Mouse (Mus musculus) liver, adult 2 months (tissue): ENCODE data around the gene Avp. TPM values are rescaled to one million over a fixed set of nuclear protein-coding genes. Genes with fewer than 3 reads are reported as not detected.

Source experiments
- DNase-seq: peaks from one replicate; pipeline ENCODE4 v3.0.0-alpha.2; 2011; ENCODE audit warnings: low read depth, low spot score; ENCODE audit errors: extremely low read depth
- H3K27ac ChIP-seq: fragments of 200-500 bp; replicated peaks from 2 replicates; pipeline ENCODE4 v1.5.1; 2012; ENCODE audit warnings: low read depth, mild to moderate bottlenecking, control low read depth, inconsistent platforms, low read length; ENCODE audit not compliant: insufficient read depth
- H3K27me3 ChIP-seq: fragments of 200-500 bp; 2 replicates; pipeline ENCODE4 v1.6.1; 2012; ENCODE audit warnings: mild to moderate bottlenecking, moderate library complexity, low read length, inconsistent platforms; ENCODE audit not compliant: control insufficient read depth, insufficient read depth
- H3K36me3 ChIP-seq: fragments of 200-500 bp; 2 replicates; pipeline ENCODE4 v1.6.1; 2012; ENCODE audit warnings: low read length, inconsistent platforms; ENCODE audit not compliant: control insufficient read depth, insufficient read depth
- H3K4me1 ChIP-seq: fragments of 200-500 bp; 2 replicates; pipeline ENCODE4 v1.6.1; 2011; ENCODE audit warnings: low read length; ENCODE audit not compliant: control insufficient read depth, insufficient read depth
- H3K4me3 ChIP-seq: fragments of 200-500 bp; 2 replicates; pipeline ENCODE4 v1.5.1; 2011; ENCODE audit warnings: low read depth, mild to moderate bottlenecking, control low read depth, low read length, moderate library complexity; ENCODE audit not compliant: insufficient read depth
- H3K79me2 ChIP-seq: fragments of 200-500 bp; 2 replicates; pipeline ENCODE4 v1.6.1; 2012; ENCODE audit warnings: inconsistent platforms, mild to moderate bottlenecking, low read length, moderate library complexity; ENCODE audit not compliant: control insufficient read depth, insufficient read depth
- H3K9ac ChIP-seq: fragments of 200-500 bp; 2 replicates; pipeline ENCODE4 v1.6.1; 2012; ENCODE audit warnings: low read depth, mild to moderate bottlenecking, control low read depth, inconsistent platforms, low read length
- CTCF ChIP-seq: fragments of 200-500 bp; IDR thresholded peaks from 2 replicates; pipeline ENCODE4 v1.5.1; 2011; ENCODE audit warnings: low read depth, low read length, control low read depth
- POLR2A ChIP-seq: fragments of 200-500 bp; IDR thresholded peaks from 2 replicates; pipeline ENCODE4 v1.6.1; 2011; ENCODE audit warnings: low read length, control low read depth; ENCODE audit not compliant: insufficient read depth; ENCODE audit errors: extremely low read depth
- WGBS: fragments of 180-500 bp; shearing (Covaris S2); methylation state at CpG from one replicate; pipeline ENCODE4 v1.1.7; 2018; 5-methylcytosine and 5-hydroxymethylcytosine counted together
- polyA plus RNA-seq: library from polyadenylated mRNA; depleted of rRNA; stranded (reverse); fragments of >200 nt; gene quantifications from 2 replicates; pipeline ENCODE4 v1.2.3, GENCODE M21; 2012; rRNA removed
- total RNA-seq: library from RNA; depleted of rRNA; stranded (reverse); fragments of >200 nt; gene quantifications from 2 replicates; pipeline ENCODE4 v1.2.3, GENCODE M21; 2014; rRNA removed

Avp gene
- total and polyA plus RNA-seq, 2 experiments, result not detected

DNA sequence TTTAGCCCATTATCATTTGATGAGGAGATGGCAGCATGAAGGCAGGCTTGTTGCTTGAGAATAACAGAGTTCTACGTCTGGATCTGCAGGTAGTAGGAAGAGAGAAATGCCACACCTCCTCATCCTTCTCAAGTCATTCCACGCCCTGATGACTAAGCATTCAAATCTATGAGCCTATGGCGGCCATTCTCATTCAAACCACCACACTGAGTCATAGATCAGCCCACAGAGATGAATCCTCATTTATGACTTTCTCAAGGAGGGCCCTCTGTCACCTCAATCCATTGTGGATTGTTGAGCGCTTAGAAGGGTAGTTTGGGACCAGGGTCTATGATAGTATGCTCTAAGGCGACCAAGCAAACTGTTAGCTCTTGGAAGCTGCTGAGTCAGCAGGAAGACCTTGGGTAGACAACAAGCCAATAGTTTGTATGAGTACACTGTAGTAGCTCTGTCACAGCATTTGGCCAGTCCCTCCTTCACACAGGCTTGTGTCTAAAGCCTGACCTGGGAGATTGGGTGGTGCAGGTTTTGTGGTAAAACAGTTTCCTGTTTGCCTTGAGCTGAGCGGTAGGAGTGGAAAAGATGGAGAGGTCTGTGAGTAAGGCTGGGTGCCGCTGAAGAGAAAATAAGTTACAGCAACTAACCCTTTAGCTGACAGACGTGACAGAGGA lies 43.3 kb downstream of the Avp start:
- no peaks in the 10 kb centered on the region for H3K79me2 ChIP-seq
- H3K36me3 ChIP-seq, result peaks cover 40% of the 10 kb centered on the region
- no peaks in the 10 kb centered on the region for H3K27me3 ChIP-seq
- TF ChIP-seq CTCF, result no peak
- no peak for TF ChIP-seq POLR2A
- H3K4me1 ChIP-seq, result no peaks in the 10 kb centered on the region
- WGBS, result 95% methylated on average over 8 of the region's 8 CpGs
- no peak overlapping the region for H3K27ac ChIP-seq
- no peak overlapping the region for H3K4me3 ChIP-seq
- DNase-seq, result no peak
- no peak overlapping the region for H3K9ac ChIP-seq

DNA sequence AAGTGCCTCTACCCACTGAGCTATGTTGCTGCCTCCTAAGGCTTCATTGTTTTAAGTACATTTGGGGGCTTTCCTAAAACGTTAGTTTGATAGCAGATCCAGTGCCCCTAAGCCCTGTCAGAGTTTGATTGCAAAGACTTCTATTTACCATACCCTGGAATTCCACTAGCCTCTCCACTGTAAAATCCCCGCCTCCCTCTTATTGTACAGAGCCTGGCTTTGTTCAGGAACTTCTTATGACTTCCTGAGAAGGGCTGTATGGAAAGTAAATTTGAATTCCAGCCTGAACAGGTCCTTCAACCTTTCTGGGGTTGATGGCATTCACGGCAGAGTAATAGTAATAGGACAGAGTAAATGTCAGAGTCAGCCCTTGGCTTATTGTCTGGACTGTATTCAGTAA lies 45.5 kb downstream of the Avp start:
- H3K27ac ChIP-seq, result no peak overlapping the region
- no peak overlapping the region for H3K9ac ChIP-seq
- H3K79me2 ChIP-seq, result no peaks in the 10 kb centered on the region
- peaks cover 37% of the 10 kb centered on the region for H3K36me3 ChIP-seq
- no peak for TF ChIP-seq POLR2A
- no peak for TF ChIP-seq CTCF
- DNase-seq, result no peak
- H3K27me3 ChIP-seq, result no peaks in the 10 kb centered on the region
- WGBS, result 95% methylated on average over 3 of the region's 3 CpGs
- H3K4me1 ChIP-seq, result no peaks in the 10 kb centered on the region
- no peak overlapping the region for H3K4me3 ChIP-seq

DNA sequence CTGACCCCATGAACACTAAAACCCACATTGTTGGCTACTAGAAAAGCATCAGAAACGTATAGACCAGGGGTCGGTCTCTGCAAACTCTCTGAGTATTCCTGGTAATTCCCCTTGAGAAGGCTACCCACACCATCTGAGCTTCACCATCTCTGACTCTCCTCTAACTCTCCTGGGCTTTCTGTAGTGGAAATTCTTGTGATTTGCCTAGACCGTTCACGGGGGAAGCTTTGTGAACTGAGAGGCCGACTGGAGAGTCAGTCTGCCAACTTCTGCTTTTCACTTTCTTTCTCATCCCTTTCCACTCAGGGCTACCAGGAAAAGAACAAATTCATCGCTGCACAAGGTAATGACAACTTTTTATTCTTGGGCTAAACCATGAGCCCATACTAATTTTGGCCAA lies 47.3 kb downstream of the Avp start:
- WGBS, result 89% methylated on average over 6 of the region's 6 CpGs
- DNase-seq, result no peak
- H3K27me3 ChIP-seq, result no peaks in the 10 kb centered on the region
- TF ChIP-seq CTCF (no peak), POLR2A (no peak)
- no peak overlapping the region for H3K4me3 ChIP-seq
- H3K9ac ChIP-seq, result no peak overlapping the region
- no peaks in the 10 kb centered on the region for H3K79me2 ChIP-seq
- peaks cover 29% of the 10 kb centered on the region for H3K36me3 ChIP-seq
- H3K27ac ChIP-seq, result no peak overlapping the region
- H3K4me1 ChIP-seq, result no peaks in the 10 kb centered on the region

DNA sequence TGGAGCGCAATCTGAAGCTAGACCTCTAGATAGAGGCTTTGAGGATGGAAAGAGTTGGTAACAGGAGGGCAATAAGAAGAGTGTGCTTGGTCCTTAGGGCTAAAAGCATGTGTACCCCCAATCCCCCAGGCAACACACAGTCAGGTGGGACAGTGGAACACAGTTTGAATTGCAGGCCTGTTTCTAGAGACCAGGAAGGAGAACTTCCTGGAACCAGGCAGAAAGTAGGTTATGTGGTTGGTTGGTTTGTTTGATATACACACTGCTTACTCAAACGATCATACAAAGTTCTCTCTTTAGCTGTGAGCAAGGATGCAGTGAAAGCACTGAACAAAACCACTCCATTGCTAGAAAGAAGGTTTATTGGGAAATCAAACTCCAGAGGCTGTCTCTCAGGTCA lies 50.2 kb downstream of the Avp start:
- no peak overlapping the region for H3K27ac ChIP-seq

More for the DNA sequence above, 50.2 kb downstream of the Avp start:
- Histone ChIP-seq H3K79me2 (no peaks in the 10 kb centered on the region), H3K36me3 (peaks cover 30% of the 10 kb centered on the region), H3K27me3 (no peaks in the 10 kb centered on the region), H3K4me3 (no peak overlapping the region), H3K4me1 (no peaks in the 10 kb centered on the region), H3K9ac (no peak overlapping the region)
- 67% methylated on average over 2 of the region's 2 CpGs for WGBS
- no peak for TF ChIP-seq POLR2A
- TF ChIP-seq CTCF, result no peak
- no peak for DNase-seq

Other genes starting within 250 kb of the Avp start
- gene Cpxm1, start 185.0 kb downstream of the Avp start, total RNA-seq, result 0.46 and 0.54 TPM in 2 replicates
- 1.4 and 1.6 TPM in 2 replicates for gene Cpxm1, start 185.0 kb downstream of the Avp start, polyA plus RNA-seq
- not detected in 2 replicates for gene Gm28372, start 177.3 kb downstream of the Avp start, total RNA-seq
- gene Gm28372, start 177.3 kb downstream of the Avp start, polyA plus RNA-seq, result not detected in 2 replicates
- not detected in 2 replicates for gene 1700020A23Rik, start 177.3 kb downstream of the Avp start, total RNA-seq
- not detected in 2 replicates for gene 1700020A23Rik, start 177.3 kb downstream of the Avp start, polyA plus RNA-seq
- not detected in 2 replicates for gene Tmem239, start 176.1 kb downstream of the Avp start, total RNA-seq
- not detected in 2 replicates for gene Tmem239, start 176.1 kb downstream of the Avp start, polyA plus RNA-seq
- 25.6 and 27.2 TPM in 2 replicates for gene Vps16, start 158.2 kb downstream of the Avp start, total RNA-seq
- gene Vps16, start 158.2 kb downstream of the Avp start, polyA plus RNA-seq, result 22.6 and 43.2 TPM in 2 replicates
- 6.3 and 7.2 TPM in 2 replicates for gene Pced1a, start 157.9 kb downstream of the Avp start, total RNA-seq
- gene Pced1a, start 157.9 kb downstream of the Avp start, polyA plus RNA-seq, result 23.3 and 29.0 TPM in 2 replicates
- 24.8 and 25.9 TPM in 2 replicates for gene Ptpra, start 132.3 kb downstream of the Avp start, total RNA-seq
- 19.6 and 23.9 TPM in 2 replicates for gene Ptpra, start 132.3 kb downstream of the Avp start, polyA plus RNA-seq
- gene Mrps26, start 18.8 kb downstream of the Avp start, total RNA-seq, result 10.9 and 15.7 TPM in 2 replicates
- gene Mrps26, start 18.8 kb downstream of the Avp start, polyA plus RNA-seq, result 38.1 and 38.4 TPM in 2 replicates
- gene Oxt, start 6.4 kb downstream of the Avp start, total RNA-seq, result not detected in 2 replicates
- gene Oxt, start 6.4 kb downstream of the Avp start, polyA plus RNA-seq, result not detected in 2 replicates
- gene Fastkd5, start 47.5 kb upstream of the Avp start, total RNA-seq, result 6.3 and 6.7 TPM in 2 replicates
- gene Fastkd5, start 47.5 kb upstream of the Avp start, polyA plus RNA-seq, result 2.0 and 2.1 TPM in 2 replicates
- gene Ubox5, start 47.5 kb upstream of the Avp start, total RNA-seq, result 1.0 and 1.8 TPM in 2 replicates
- gene Ubox5, start 47.5 kb upstream of the Avp start, polyA plus RNA-seq, result 3.4 and 3.7 TPM in 2 replicates
- 8.0 and 11.3 TPM in 2 replicates for gene Lzts3, start 60.2 kb upstream of the Avp start, total RNA-seq
- 26.9 and 30.7 TPM in 2 replicates for gene Lzts3, start 60.2 kb upstream of the Avp start, polyA plus RNA-seq
- 67.1 and 86.0 TPM in 2 replicates for gene Ddrgk1, start 82.1 kb upstream of the Avp start, total RNA-seq
- gene Ddrgk1, start 82.1 kb upstream of the Avp start, polyA plus RNA-seq, result 138 and 165 TPM in 2 replicates
- 30.9 and 33.8 TPM in 2 replicates for gene Itpa, start 85.1 kb upstream of the Avp start, total RNA-seq
- 22.3 and 24.1 TPM in 2 replicates for gene Itpa, start 85.1 kb upstream of the Avp start, polyA plus RNA-seq
- not detected in 2 replicates for gene Slc4a11, start 115.0 kb upstream of the Avp start, total RNA-seq
- 0.34 and 0.36 TPM in 2 replicates for gene Slc4a11, start 115.0 kb upstream of the Avp start, polyA plus RNA-seq